Mouse (Mus musculus): ENCODE measurements around the gene Rap1gap. TPM values are rescaled to one million over a fixed set of nuclear protein-coding genes. Genes with fewer than 3 reads are reported as not detected.

The Rap1gap gene
- 396 and 425 TPM in 2 replicates for polyA plus RNA-seq (2012; rRNA removed)

GRCm38 (mm10) chr4:137664433-137664979, at the start of gene Rap1gap:
Rap1gap (plus strand) TSS chr4:137664726.
- DNase-seq = peak; percentile 86 to 89
- TF ChIP-seq POLR2A (IDR thresholded peaks at IDR 0.05; ENCODE audit: borderline replicate concordance, insufficient read depth, low read length) (peak; percentile 61; the same call in 1 of the 2 replicates), CTCF (IDR thresholded peaks at IDR 0.05; ENCODE audit: borderline replicate concordance, insufficient read depth, low read depth, low read length) (no peak)
- under 1% methylated on average over 44 of the region's 44 CpGs for WGBS
- Histone ChIP-seq H3K4me1 (ENCODE audit: control insufficient read depth, insufficient read depth, low read length) (peaks cover 55% of the 10 kb centered on the region), H3K27me3 (ENCODE audit: control insufficient read depth, insufficient read depth, low read length) (no peaks in the 10 kb centered on the region), H3K4me3 (replicated peaks; ENCODE audit: insufficient read depth, low read depth, low read length) (peak within 1 kb of the TSS; percentile 85), H3K27ac (ENCODE audit: insufficient read depth, low read length) (peak within 1 kb of the TSS; percentile 95)

DNA sequence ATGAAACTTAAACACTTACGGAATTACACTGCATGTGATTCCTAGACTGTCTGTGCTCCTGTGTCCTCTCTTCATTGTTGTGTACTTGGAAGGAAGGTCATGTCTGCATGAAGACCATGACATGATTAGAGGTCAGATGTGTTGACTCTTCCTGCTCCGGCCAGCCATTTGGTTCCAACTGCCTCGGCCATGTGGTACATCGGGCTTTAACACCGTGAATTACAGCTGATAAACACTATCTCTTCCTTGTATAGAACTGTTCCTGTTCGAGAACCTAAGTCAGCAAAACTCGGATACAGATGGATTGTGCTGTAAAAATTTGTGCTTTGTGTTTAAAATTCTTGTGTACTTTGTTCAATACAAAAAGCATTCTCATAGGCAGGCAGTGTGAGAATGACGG, 41.7 kb upstream of the Rap1gap start:
- no peaks in the 10 kb centered on the region for H3K27me3 ChIP-seq (ENCODE audit: control insufficient read depth, insufficient read depth, low read length)
- no peak for DNase-seq
- no peak overlapping the region for H3K4me3 ChIP-seq (replicated peaks; ENCODE audit: insufficient read depth, low read depth, low read length)
- WGBS = 94% methylated on average over 8 of the region's 8 CpGs
- H3K4me1 ChIP-seq (ENCODE audit: control insufficient read depth, insufficient read depth, low read length) = no peaks in the 10 kb centered on the region
- no peak for TF ChIP-seq POLR2A (IDR thresholded peaks at IDR 0.05; ENCODE audit: borderline replicate concordance, insufficient read depth, low read length)
- no peak for TF ChIP-seq CTCF (IDR thresholded peaks at IDR 0.05; ENCODE audit: borderline replicate concordance, insufficient read depth, low read depth, low read length)
- H3K27ac ChIP-seq (ENCODE audit: insufficient read depth, low read length) = no peak overlapping the region

DNA sequence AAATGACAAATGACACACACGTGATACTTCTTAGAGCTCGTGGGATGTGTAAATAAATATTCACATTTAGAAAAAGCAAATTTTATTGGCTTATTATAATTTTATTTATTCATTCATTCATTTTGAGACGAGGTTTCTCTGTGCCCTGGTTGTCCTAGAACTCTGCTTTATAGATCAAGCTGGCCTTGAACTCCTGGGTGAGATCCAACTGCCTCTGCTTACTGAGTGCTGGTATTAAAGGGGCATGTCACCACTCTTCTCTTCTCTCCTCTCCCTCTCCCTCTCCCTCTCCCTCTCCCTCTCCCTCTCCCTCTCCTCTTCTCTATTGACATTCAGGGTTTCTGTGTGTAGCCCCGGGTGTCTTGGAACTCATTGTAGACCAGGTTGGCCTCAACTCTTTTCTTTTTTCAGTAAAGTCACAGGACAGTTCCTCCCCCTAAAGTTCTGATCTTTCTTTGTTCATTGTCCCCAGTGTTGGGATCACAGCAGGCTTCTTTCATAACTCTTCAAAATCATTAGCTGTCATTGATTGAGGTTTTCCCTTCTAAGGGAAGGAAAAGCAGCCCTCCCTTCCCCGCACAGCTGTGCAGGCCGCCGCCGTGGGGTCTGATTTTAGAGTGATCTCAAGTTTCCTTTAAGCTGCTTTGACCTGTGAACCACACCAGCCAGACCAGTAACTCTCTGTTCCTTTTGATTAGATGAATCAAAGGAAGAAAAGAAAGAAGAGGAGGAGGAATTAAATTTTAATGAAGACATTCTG, 36.9 kb upstream of the Rap1gap start:
- H3K27ac ChIP-seq (ENCODE audit: insufficient read depth, low read length) = no peak overlapping the region
- no peaks in the 10 kb centered on the region for H3K4me1 ChIP-seq (ENCODE audit: control insufficient read depth, insufficient read depth, low read length)
- no peak overlapping the region for H3K4me3 ChIP-seq (replicated peaks; ENCODE audit: insufficient read depth, low read depth, low read length)
- H3K27me3 ChIP-seq (ENCODE audit: control insufficient read depth, insufficient read depth, low read length) = no peaks in the 10 kb centered on the region
- 49% methylated on average over 8 of the region's 8 CpGs for WGBS
- TF ChIP-seq CTCF (IDR thresholded peaks at IDR 0.05; ENCODE audit: borderline replicate concordance, insufficient read depth, low read depth, low read length) = no peak
- no peak for TF ChIP-seq POLR2A (IDR thresholded peaks at IDR 0.05; ENCODE audit: borderline replicate concordance, insufficient read depth, low read length)
- no peak for DNase-seq

DNA sequence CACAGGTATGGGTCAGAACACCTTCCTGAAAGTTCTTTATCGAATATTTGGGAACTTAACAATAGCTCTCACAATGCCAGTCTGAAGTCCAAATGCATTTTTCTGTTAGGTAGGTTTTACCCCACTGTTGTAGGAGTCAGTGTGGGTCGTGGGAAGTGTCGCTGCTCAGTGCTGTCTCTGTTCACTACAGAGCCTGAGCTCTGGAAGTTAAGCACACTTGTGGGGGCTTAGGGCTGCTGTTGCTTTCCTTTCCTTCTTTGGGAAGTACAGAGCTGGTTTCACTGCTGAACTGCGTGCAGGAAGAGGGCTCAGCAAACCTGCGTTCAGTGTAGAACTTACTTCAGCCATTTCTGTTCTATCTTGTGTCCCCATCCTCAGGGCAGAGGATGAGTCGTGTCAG, 36.1 kb upstream of the Rap1gap start:
- Histone ChIP-seq H3K27ac (ENCODE audit: insufficient read depth, low read length) (no peak overlapping the region), H3K4me3 (replicated peaks; ENCODE audit: insufficient read depth, low read depth, low read length) (no peak overlapping the region), H3K27me3 (ENCODE audit: control insufficient read depth, insufficient read depth, low read length) (no peaks in the 10 kb centered on the region), H3K4me1 (ENCODE audit: control insufficient read depth, insufficient read depth, low read length) (no peaks in the 10 kb centered on the region; the same call in 1 of the 2 replicates)
- 82% methylated on average over 6 of the region's 6 CpGs for WGBS
- TF ChIP-seq CTCF (IDR thresholded peaks at IDR 0.05; ENCODE audit: borderline replicate concordance, insufficient read depth, low read depth, low read length) = no peak
- TF ChIP-seq POLR2A (IDR thresholded peaks at IDR 0.05; ENCODE audit: borderline replicate concordance, insufficient read depth, low read length) = no peak
- DNase-seq = no peak

DNA sequence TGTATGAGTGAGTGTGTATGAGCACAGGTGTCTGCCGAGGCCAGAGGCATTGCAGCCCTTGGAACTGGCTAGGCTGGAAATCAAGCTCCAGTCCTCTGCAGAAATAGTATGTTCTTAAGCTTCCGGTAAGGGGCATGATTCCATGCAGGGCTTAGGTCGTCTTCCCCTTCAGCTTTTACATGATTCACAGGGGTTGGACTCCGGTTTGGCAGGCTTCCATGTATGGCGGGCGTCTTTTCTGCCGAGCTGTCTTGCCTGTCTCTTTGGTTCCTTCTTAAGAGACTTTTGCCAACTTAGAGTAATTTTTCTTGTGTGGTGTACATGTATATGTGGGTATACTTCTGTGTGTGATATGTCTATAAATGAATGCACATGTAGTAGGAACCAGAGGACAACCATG, 35.2 kb upstream of the Rap1gap start:
- H3K27ac ChIP-seq (ENCODE audit: insufficient read depth, low read length) = no peak overlapping the region
- TF ChIP-seq POLR2A (IDR thresholded peaks at IDR 0.05; ENCODE audit: borderline replicate concordance, insufficient read depth, low read length) = no peak
- no peak for TF ChIP-seq CTCF (IDR thresholded peaks at IDR 0.05; ENCODE audit: borderline replicate concordance, insufficient read depth, low read depth, low read length)
- H3K27me3 ChIP-seq (ENCODE audit: control insufficient read depth, insufficient read depth, low read length) = no peaks in the 10 kb centered on the region
- H3K4me1 ChIP-seq (ENCODE audit: control insufficient read depth, insufficient read depth, low read length) = no peaks in the 10 kb centered on the region; the same call in 1 of the 2 replicates
- 33% methylated on average over 7 of the region's 7 CpGs for WGBS
- no peak overlapping the region for H3K4me3 ChIP-seq (replicated peaks; ENCODE audit: insufficient read depth, low read depth, low read length)
- no peak for DNase-seq

DNA sequence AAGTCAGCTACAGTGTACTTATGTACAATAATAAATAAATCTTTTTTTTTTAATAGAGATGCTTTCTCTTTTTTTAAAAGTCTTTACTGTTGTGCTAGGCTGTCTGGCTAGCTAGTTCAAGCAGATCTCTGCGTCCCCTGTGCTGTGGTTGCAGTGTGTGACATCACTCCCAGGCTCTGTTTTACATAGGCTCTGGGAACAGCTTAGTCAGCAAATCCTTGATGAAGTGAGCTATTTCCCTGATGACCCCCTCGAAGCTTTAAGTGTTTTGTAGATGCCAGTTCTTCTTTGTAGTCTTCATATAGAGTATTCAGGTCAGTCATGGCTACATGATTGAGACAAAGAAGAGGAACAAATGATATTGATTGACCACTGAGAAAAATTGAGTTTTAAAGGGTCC, 34.4 kb upstream of the Rap1gap start:
- H3K4me1 ChIP-seq (ENCODE audit: control insufficient read depth, insufficient read depth, low read length) = no peaks in the 10 kb centered on the region; the same call in 1 of the 2 replicates
- no peak for TF ChIP-seq CTCF (IDR thresholded peaks at IDR 0.05; ENCODE audit: borderline replicate concordance, insufficient read depth, low read depth, low read length)
- TF ChIP-seq POLR2A (IDR thresholded peaks at IDR 0.05; ENCODE audit: borderline replicate concordance, insufficient read depth, low read length) = no peak
- no peak for DNase-seq
- H3K4me3 ChIP-seq (replicated peaks; ENCODE audit: insufficient read depth, low read depth, low read length) = no peak overlapping the region
- 86% methylated on average over 2 of the region's 2 CpGs for WGBS
- H3K27ac ChIP-seq (ENCODE audit: insufficient read depth, low read length) = no peak overlapping the region
- no peaks in the 10 kb centered on the region for H3K27me3 ChIP-seq (ENCODE audit: control insufficient read depth, insufficient read depth, low read length)

GRCm38 (mm10) chr4:137631596-137631995, 32.9 kb upstream of the Rap1gap start:
- DNase-seq = no peak
- TF ChIP-seq POLR2A (IDR thresholded peaks at IDR 0.05; ENCODE audit: borderline replicate concordance, insufficient read depth, low read length) (no peak), CTCF (IDR thresholded peaks at IDR 0.05; ENCODE audit: borderline replicate concordance, insufficient read depth, low read depth, low read length) (no peak)
- Histone ChIP-seq H3K27ac (ENCODE audit: insufficient read depth, low read length) (no peak overlapping the region), H3K4me1 (ENCODE audit: control insufficient read depth, insufficient read depth, low read length) (no peaks in the 10 kb centered on the region; the same call in 1 of the 2 replicates), H3K27me3 (ENCODE audit: control insufficient read depth, insufficient read depth, low read length) (no peaks in the 10 kb centered on the region), H3K4me3 (replicated peaks; ENCODE audit: insufficient read depth, low read depth, low read length) (no peak overlapping the region)
- 68% methylated on average over 3 of the region's 3 CpGs for WGBS

DNA sequence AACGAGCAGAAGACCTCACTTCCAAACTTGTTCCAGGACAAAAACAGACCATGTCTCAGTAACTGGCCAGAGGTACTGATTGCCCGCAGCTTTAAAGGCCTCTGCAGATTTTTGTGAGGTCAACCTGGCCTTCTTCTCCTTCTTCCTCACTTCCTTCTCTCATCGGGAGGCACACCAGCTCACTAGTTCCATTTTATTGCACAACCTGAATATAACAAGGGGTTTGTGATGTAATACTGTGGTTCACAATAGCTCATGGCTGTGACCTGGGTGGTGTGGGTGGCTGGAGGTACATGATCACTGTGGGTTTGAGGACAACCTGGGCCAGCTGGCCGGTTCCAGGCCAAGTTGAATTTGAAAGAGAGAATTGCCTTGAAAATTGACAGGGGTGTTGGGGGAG, 31.1 kb upstream of the Rap1gap start:
- no peak for TF ChIP-seq POLR2A (IDR thresholded peaks at IDR 0.05; ENCODE audit: borderline replicate concordance, insufficient read depth, low read length)
- no peak for TF ChIP-seq CTCF (IDR thresholded peaks at IDR 0.05; ENCODE audit: borderline replicate concordance, insufficient read depth, low read depth, low read length)
- 84% methylated on average over 4 of the region's 4 CpGs for WGBS
- DNase-seq = no peak
- Histone ChIP-seq H3K27ac (ENCODE audit: insufficient read depth, low read length) (no peak overlapping the region), H3K4me1 (ENCODE audit: control insufficient read depth, insufficient read depth, low read length) (no peaks in the 10 kb centered on the region; the same call in 1 of the 2 replicates), H3K4me3 (replicated peaks; ENCODE audit: insufficient read depth, low read depth, low read length) (no peak overlapping the region), H3K27me3 (ENCODE audit: control insufficient read depth, insufficient read depth, low read length) (no peaks in the 10 kb centered on the region)

Measured in cerebellum, adult 2 months (tissue).